14 mouse cellular contexts compared by ENCODE assay signal in the genomic region with DNA sequence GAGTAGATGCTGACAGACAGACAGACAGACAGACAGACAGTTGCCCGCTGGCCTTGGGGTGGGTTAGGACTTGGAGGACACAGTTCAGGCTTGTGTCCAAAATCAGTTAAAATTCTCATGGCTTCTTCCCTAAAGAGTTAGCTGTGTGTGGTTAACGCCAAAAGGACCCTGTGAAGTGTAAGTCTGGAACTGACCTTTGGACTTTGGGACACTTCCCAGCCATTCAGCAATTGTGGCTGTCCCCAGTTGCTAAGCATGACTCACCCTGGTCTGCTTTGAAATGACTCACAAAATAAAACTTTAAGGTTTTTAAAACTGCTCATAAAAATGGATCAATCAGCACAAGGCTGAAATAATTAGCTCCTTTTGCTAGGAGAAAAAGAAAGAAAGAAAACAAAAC.
DNase-seq lines count a peak whose midpoint lies in the region; ATAC-seq and TF ChIP-seq lines count a peak whose summit lies in the region.
"Had no signal": no experiment of that assay in that cellular context is flagged by ENCODE, and none has a peak within 500 bp of the region (broad histone marks: within the 10 kb centered on the region; RNA-seq: fewer than 3 reads in every experiment).

No protein-coding gene starts in this region.

- no peak overlapping the region for H3K4me3 ChIP-seq in lung, postnatal 0 days (ENCODE audit: low read depth, low read length)
- no peak overlapping the region for H3K4me3 ChIP-seq in kidney, postnatal 0 days (replicated peaks; ENCODE audit: low read depth, low read length)
- H3K4me3 ChIP-seq: embryonic facial prominence, embryonic 12.5 days; forebrain, embryonic 12.5 days; midbrain, embryonic 12.5 days had no signal

- H3K4me2 ChIP-seq in lung, postnatal 0 days (replicated peaks; ENCODE audit: low read depth, low read length): no peak overlapping the region
- no peak overlapping the region for H3K4me2 ChIP-seq in kidney, postnatal 0 days (ENCODE audit: low read length)
- H3K4me2 ChIP-seq: embryonic facial prominence, embryonic 12.5 days; forebrain, embryonic 12.5 days; midbrain, embryonic 12.5 days had no signal

- H3K27me3 ChIP-seq in lung, postnatal 0 days (replicated peaks; ENCODE audit: insufficient read depth, low read length): no peaks in the 10 kb centered on the region
- no peaks in the 10 kb centered on the region for H3K27me3 ChIP-seq in kidney, postnatal 0 days (ENCODE audit: insufficient read depth, low read length)
- H3K27me3 ChIP-seq: embryonic facial prominence, embryonic 12.5 days had no signal

- intact Hi-C loops in gastrocnemius, postnatal 14 days (cut with DNase I; ENCODE audit: low total_unique reads): no loop called here

- H3K27ac ChIP-seq in lung, postnatal 0 days (ENCODE audit: low read length): no peak overlapping the region
- H3K27ac ChIP-seq in kidney, postnatal 0 days: no peak overlapping the region
- H3K27ac ChIP-seq: embryonic facial prominence, embryonic 12.5 days; forebrain, embryonic 12.5 days; midbrain, embryonic 12.5 days had no signal

- H3K9ac ChIP-seq in lung, postnatal 0 days (replicated peaks; ENCODE audit: low read depth): no peak overlapping the region
- H3K9ac ChIP-seq in kidney, postnatal 0 days (ENCODE audit: low read depth, low read length): no peak overlapping the region
- H3K9ac ChIP-seq: embryonic facial prominence, embryonic 12.5 days; forebrain, embryonic 12.5 days; midbrain, embryonic 12.5 days had no signal

- no peaks in the 10 kb centered on the region for H3K4me1 ChIP-seq in lung, postnatal 0 days (ENCODE audit: insufficient read depth, low read depth, low read length)
- 0 out of 2 replicates have a peak, but pooled peaks cover 4% of the 10 kb centered on the region for H3K4me1 ChIP-seq in kidney, postnatal 0 days (replicated peaks; ENCODE audit: insufficient read depth, low read length)

- H3K9me3 ChIP-seq in lung, postnatal 0 days (ENCODE audit: low read length): no peaks in the 10 kb centered on the region
- H3K9me3 ChIP-seq in kidney, postnatal 0 days (replicated peaks; ENCODE audit: low read length): no peaks in the 10 kb centered on the region
- H3K9me3 ChIP-seq: embryonic facial prominence, embryonic 12.5 days; forebrain, embryonic 12.5 days; midbrain, embryonic 12.5 days had no signal

- 56% methylated on average over 2 of the region's 2 CpGs for WGBS in lung, postnatal 0 days
- WGBS in kidney, postnatal 0 days: 52% methylated on average over 2 of the region's 2 CpGs

- TF ChIP-seq CTCF in lung, postnatal 0 days (IDR thresholded peaks at IDR 0.05): no peak
- no peak for TF ChIP-seq CTCF in kidney, postnatal 0 days (IDR thresholded peaks at IDR 0.05; ENCODE audit: low read depth)

- no peak for TF ChIP-seq EP300 in lung, postnatal 0 days (IDR thresholded peaks at IDR 0.05)

- no peaks in the 10 kb centered on the region for H3K36me3 ChIP-seq in lung, postnatal 0 days (ENCODE audit: insufficient read depth, low read length)
- no peaks in the 10 kb centered on the region for H3K36me3 ChIP-seq in kidney, postnatal 0 days (ENCODE audit: insufficient read depth, low read length)
- H3K36me3 ChIP-seq: embryonic facial prominence, embryonic 12.5 days; forebrain, embryonic 12.5 days; midbrain, embryonic 12.5 days had no signal

- no peak for ATAC-seq in lung, postnatal 0 days
- ATAC-seq in kidney, postnatal 0 days (replicated peaks; ENCODE audit: low FRiP score, low read depth): no peak; the same call in 1 of the 2 replicates

- DNase-seq in gastrocnemius, adult 18-20 months (ENCODE audit: low spot score): peak; percentile 8
- DNase-seq in gastrocnemius, postnatal 14 days: no peak
- peak; percentile 3 for DNase-seq in lung, postnatal 10 days
- DNase-seq in lung, postnatal 0 days (ENCODE audit: low spot score): no peak
- peak; percentile 52 for DNase-seq in kidney, postnatal 0 days (ENCODE audit: low spot score)
- DNase-seq in layer of hippocampus, postnatal 25 days (ENCODE audit: extremely low spot score in 1 of 2, low spot score in 1 of 2): no peak
- DNase-seq in right cerebral cortex, postnatal 25 days: no peak
- no peak for DNase-seq in right cerebral cortex, postnatal 36 days (ENCODE audit: low spot score in 2 of 2)
- DNase-seq: cerebellum, adult 9-10 months; gastrocnemius, postnatal 36 days; right cerebral cortex, postnatal 4 days had no signal

Comparison
In these comparisons a context has a peak if more than half of its experiments do, and no peak if none do; other contexts are left out.
1. DNase-seq: peak in gastrocnemius, adult 18-20 months (single experiment), lung, postnatal 10 days (single experiment) and kidney, postnatal 0 days (single experiment); none in gastrocnemius, postnatal 14 days (single experiment), lung, postnatal 0 days (single experiment), layer of hippocampus, postnatal 25 days (0 of 2), right cerebral cortex, postnatal 25 days (single experiment) and right cerebral cortex, postnatal 36 days (0 of 2).